Mouse (Mus musculus) cerebellum, adult 11-12 months (tissue): ENCODE results near the gene Erc2.
"Not testable (repeated sequence)": the region's sequence is repeated elsewhere in the genome, so short reads cannot be mapped to it uniquely, and the experiment has no call there.

Experiments used
- DNase-seq: peaks from one replicate; pipeline ENCODE4 v3.0.0; 2022

Erc2 gene

GRCm38 (mm10) chr14:27837601-27838105 lies 215.4 kb downstream of the Erc2 start:
- no peak for DNase-seq

GRCm38 (mm10) chr14:27840120-27840519 lies 217.9 kb downstream of the Erc2 start:
- DNase-seq = no peak

- no peak for DNase-seq
Observed at GRCm38 (mm10) chr14:27846875-27847274, 224.6 kb downstream of the Erc2 start.

GRCm38 (mm10) chr14:27847291-27847690 lies 225.1 kb downstream of the Erc2 start:
- DNase-seq = no peak

- no peak for DNase-seq
Observed at GRCm38 (mm10) chr14:27851231-27851630, 229.0 kb downstream of the Erc2 start.

- DNase-seq = no peak
Observed at GRCm38 (mm10) chr14:27852606-27853005, 230.4 kb downstream of the Erc2 start.

- DNase-seq = peak; percentile 70
Observed at GRCm38 (mm10) chr14:27860371-27861046, 238.3 kb downstream of the Erc2 start.

- peak; percentile 24 for DNase-seq
Observed at GRCm38 (mm10) chr14:27862299-27862698, 240.1 kb downstream of the Erc2 start.

GRCm38 (mm10) chr14:27867386-27867785 lies 245.2 kb downstream of the Erc2 start:
- peak; percentile 21 for DNase-seq

- DNase-seq = no peak
Observed at GRCm38 (mm10) chr14:27873619-27874018, 251.4 kb downstream of the Erc2 start.

- DNase-seq = no peak
Observed at GRCm38 (mm10) chr14:27875991-27876411, 253.8 kb downstream of the Erc2 start.

GRCm38 (mm10) chr14:27881972-27882371 lies 259.7 kb downstream of the Erc2 start:
- DNase-seq = no peak

GRCm38 (mm10) chr14:27886337-27886736 lies 264.1 kb downstream of the Erc2 start:
- DNase-seq = not testable (repeated sequence)

GRCm38 (mm10) chr14:27887488-27887887 lies 265.3 kb downstream of the Erc2 start:
- no peak for DNase-seq

GRCm38 (mm10) chr14:27889650-27890049 lies 267.4 kb downstream of the Erc2 start:
- no peak for DNase-seq

- no peak for DNase-seq
Observed at GRCm38 (mm10) chr14:27892416-27892815, 270.2 kb downstream of the Erc2 start.

- DNase-seq = no peak
Observed at GRCm38 (mm10) chr14:27901772-27902171, 279.5 kb downstream of the Erc2 start.

- DNase-seq = no peak
Observed at GRCm38 (mm10) chr14:27921656-27922373, 299.6 kb downstream of the Erc2 start.

- no peak for DNase-seq
Observed at GRCm38 (mm10) chr14:27927369-27927768, 305.1 kb downstream of the Erc2 start.

GRCm38 (mm10) chr14:27933533-27933932 lies 311.3 kb downstream of the Erc2 start:
- no peak for DNase-seq

GRCm38 (mm10) chr14:27935714-27936113 lies 313.5 kb downstream of the Erc2 start:
- DNase-seq = no peak

- no peak for DNase-seq
Observed at GRCm38 (mm10) chr14:27937922-27938321, 315.7 kb downstream of the Erc2 start.

GRCm38 (mm10) chr14:27945276-27945675 lies 323.0 kb downstream of the Erc2 start:
- DNase-seq = peak; percentile 19

GRCm38 (mm10) chr14:27946211-27946610 lies 324.0 kb downstream of the Erc2 start:
- DNase-seq = no peak
